Mouse (Mus musculus): ENCODE data around the gene Gm14137. TPM values are rescaled to one million over a fixed set of nuclear protein-coding genes. Genes with fewer than 3 reads are reported as not detected.

Gm14137 gene
- polyA plus RNA-seq, 1 experiment from 2014 or later: 1.0 TPM

DNA sequence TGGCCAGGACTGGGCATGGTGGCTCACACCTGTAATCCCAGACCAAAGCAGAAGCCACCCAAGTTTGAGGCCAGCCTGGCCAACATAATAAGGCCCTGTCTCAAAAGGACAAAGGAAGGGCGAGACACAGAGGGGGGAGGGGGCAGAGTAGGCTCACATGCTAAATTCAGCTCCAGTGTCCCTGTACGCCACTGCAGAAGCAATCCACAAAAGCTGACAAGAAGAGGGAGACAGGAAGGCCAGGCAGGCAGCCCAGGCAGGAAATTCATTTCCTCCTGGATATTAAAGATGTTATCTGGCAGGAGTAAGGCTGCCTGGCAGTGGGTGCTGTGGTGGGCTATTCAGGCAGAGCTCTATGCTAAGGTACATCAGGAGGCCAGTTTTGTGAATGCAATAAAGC is 13.1 kb upstream of the Gm14137 start:
- Histone ChIP-seq H3K27me3 (replicated peaks; ENCODE audit: low read depth, poor library complexity, severe bottlenecking) (peaks cover 24% of the 10 kb centered on the region), H3K4me1 (peaks cover 17% of the 10 kb centered on the region), H3K4me3 (no peak overlapping the region), H3K36me3 (replicated peaks) (no peaks in the 10 kb centered on the region), H3K27ac (replicated peaks) (peak overlapping the region; percentile 44; the same call in 1 of the 2 replicates), H3K9me3 (no peaks in the 10 kb centered on the region)
- DNase-seq (ENCODE audit: low spot score): no peak
- WGBS: 53% methylated on average over 2 of the region's 2 CpGs

DNA sequence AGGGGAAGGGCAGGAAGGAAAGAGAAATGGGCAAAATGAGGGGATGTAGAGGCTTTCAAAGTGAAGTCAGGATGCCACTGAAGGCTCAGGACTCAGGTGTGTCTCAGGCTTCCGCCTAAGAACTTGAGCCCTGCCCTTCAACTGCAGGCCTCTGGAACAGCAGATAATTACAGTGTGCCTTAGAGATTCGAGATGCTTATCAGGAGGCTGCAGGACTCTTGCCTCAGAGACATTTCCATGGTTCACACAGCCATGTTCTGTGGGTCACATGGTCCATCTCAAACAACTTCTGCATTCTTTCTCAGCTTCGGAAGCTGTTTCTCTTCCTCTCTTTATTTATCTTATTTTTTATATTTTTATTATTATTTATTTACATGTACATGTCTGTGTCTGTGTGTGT is 11.2 kb upstream of the Gm14137 start:
- WGBS: 68% methylated on average over 3 of the region's 3 CpGs
- Histone ChIP-seq H3K9me3 (no peaks in the 10 kb centered on the region), H3K4me1 (peaks cover 27% of the 10 kb centered on the region), H3K4me3 (no peak overlapping the region), H3K27me3 (replicated peaks; ENCODE audit: low read depth, poor library complexity, severe bottlenecking) (peaks cover 43% of the 10 kb centered on the region), H3K36me3 (replicated peaks) (no peaks in the 10 kb centered on the region), H3K27ac (replicated peaks) (peak overlapping the region; percentile 6; the same call in 1 of the 2 replicates)
- DNase-seq (ENCODE audit: low spot score): no peak

DNA sequence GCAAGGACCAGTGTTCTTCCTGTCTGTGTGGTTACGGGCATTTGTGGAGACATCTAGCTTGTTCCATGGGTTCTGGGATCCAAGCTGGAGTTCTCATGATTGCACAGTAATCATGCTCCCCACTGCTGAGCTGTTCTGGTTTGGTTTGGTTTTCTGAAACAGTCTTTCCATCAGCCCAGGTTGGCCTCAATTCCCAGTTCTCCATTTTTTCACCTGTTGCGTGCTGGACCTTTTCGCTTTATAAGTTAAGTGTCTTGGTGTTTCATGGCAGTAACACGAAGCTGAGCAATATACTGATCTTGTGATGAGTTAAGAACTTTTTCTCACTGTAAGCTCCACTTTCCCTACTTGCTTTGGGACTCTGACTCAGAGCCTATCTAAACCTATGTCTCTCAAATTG is 10.3 kb upstream of the Gm14137 start:
- Histone ChIP-seq H3K9me3 (no peaks in the 10 kb centered on the region), H3K4me1 (peaks cover 29% of the 10 kb centered on the region), H3K4me3 (no peak overlapping the region), H3K36me3 (replicated peaks) (no peaks in the 10 kb centered on the region), H3K27me3 (replicated peaks; ENCODE audit: low read depth, poor library complexity, severe bottlenecking) (peaks cover 51% of the 10 kb centered on the region), H3K27ac (replicated peaks) (no peak overlapping the region)
- no peak for DNase-seq (ENCODE audit: low spot score)
- WGBS: 90% methylated on average over 4 of the region's 4 CpGs

DNA sequence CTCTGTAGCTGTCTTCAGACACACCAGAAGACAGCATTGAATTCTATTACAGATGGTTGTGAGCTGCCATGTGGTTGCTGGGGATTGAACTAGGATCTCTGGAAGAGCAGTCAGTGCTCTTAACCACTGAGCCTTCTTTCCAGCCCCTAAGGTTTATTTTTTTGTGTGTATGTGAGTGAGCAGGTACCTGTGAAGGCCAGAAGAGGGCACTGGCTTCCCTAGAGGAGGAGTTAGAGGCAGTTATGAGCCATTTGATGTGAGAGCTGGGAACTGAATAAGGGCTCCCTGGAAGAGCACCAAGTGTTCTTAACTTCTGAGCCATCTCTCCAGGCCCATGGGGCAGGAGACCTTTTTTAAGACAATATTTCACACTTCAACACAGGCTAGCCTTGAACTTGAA is 8.9 kb upstream of the Gm14137 start:
- no peak overlapping the region for H3K27ac ChIP-seq (replicated peaks)
- no peak for DNase-seq (ENCODE audit: low spot score)
- H3K27me3 ChIP-seq (replicated peaks; ENCODE audit: low read depth, poor library complexity, severe bottlenecking): peaks cover 63% of the 10 kb centered on the region
- H3K36me3 ChIP-seq (replicated peaks): no peaks in the 10 kb centered on the region
- H3K9me3 ChIP-seq: no peaks in the 10 kb centered on the region
- peaks cover 29% of the 10 kb centered on the region for H3K4me1 ChIP-seq
- no peak overlapping the region for H3K4me3 ChIP-seq

DNA sequence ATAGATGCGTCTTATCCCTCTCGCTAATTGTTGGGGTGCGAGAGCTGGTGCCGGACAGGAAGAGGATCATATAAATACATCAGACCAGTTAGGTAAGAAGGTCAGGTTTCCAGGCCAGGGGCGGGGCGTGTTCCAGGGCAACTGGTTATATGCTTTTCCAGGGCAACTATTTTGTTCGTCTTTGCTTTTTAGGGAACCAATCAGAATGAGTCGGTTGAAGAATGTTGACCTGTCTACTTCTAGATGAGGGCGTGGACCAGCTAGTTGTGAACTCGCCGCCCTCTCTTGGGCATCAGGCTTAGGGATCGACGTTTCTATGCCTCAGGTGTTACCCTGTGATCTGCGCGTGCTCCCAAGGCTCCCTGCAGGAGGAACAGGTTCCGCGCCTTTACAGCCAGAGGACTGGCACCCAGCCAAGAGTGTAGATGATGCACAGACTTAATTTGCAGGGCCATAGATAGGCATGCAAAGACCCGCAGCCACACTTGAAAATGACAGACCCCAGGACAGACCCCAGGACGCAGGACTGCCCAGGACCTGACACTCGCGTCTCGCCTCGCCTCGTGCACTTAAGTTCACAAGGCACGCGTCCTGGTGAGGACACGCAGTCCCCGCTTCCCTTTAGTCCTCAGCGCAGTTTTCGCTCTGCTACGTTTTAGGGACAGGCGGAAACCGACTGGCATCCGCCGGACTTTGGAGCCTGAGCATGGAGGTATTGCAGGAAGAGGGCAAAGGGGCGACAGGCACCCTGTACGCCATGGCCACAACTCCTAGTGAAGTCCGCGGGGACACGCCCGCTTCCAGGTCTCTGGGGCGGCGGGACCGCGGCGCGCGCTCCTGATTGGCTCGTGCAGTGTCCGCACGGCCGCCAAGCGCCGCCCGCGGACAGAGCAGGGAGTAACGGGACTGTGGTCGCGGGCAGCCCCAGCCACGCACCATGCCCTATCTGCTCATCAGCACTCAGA is 7.1 kb upstream of the Gm14137 start, which contains the start of gene Gchfr:
Gene Gchfr (plus strand): TSS at position 873 of the 965 bp plus-strand sequence.
- H3K4me3 ChIP-seq: peak within 1 kb of the TSS; percentile 67
- DNase-seq (ENCODE audit: low spot score): peak; percentile 82
- H3K36me3 ChIP-seq (replicated peaks): peaks cover 5% of the 10 kb centered on the region; the same call in 1 of the 2 replicates
- H3K9me3 ChIP-seq: no peaks in the 10 kb centered on the region
- H3K27ac ChIP-seq (replicated peaks): peak within 1 kb of the TSS; percentile 8; the same call in 1 of the 2 replicates
- peaks cover 63% of the 10 kb centered on the region for H3K27me3 ChIP-seq (replicated peaks; ENCODE audit: low read depth, poor library complexity, severe bottlenecking)
- H3K4me1 ChIP-seq: peaks cover 28% of the 10 kb centered on the region
- WGBS: under 1% methylated on average over 60 of the region's 60 CpGs

DNA sequence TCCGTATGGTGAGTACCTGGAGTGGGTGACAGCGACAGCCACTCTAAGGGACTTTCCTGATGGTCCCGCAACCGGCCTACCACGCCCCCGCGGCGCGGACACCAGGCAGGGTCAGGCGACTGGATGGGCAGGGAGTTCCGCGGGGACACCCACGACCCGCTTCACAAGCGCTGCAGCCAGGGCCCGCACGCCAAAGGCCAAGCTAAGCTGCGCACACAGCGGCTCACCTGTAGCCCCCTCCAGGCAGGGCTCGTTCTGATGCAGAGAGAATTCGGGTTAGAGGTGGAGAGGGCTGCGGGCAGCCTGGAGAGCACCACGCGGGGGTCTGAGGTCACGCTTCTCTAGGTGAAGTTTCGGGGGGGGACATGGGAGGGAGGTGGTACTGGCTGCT is 6.4 kb upstream of the Gm14137 start:
- DNase-seq (ENCODE audit: low spot score): no peak
- peaks cover 6% of the 10 kb centered on the region; the same call in 1 of the 2 replicates for H3K36me3 ChIP-seq (replicated peaks)
- WGBS: 3% methylated on average over 26 of the region's 26 CpGs
- peak overlapping the region; percentile 67 for H3K4me3 ChIP-seq
- peaks cover 63% of the 10 kb centered on the region for H3K27me3 ChIP-seq (replicated peaks; ENCODE audit: low read depth, poor library complexity, severe bottlenecking)
- no peaks in the 10 kb centered on the region for H3K9me3 ChIP-seq
- 0 out of 2 replicates have a peak overlapping the region, but pooled peaks have one; percentile 8 for H3K27ac ChIP-seq (replicated peaks)
- peaks cover 31% of the 10 kb centered on the region for H3K4me1 ChIP-seq

DNA sequence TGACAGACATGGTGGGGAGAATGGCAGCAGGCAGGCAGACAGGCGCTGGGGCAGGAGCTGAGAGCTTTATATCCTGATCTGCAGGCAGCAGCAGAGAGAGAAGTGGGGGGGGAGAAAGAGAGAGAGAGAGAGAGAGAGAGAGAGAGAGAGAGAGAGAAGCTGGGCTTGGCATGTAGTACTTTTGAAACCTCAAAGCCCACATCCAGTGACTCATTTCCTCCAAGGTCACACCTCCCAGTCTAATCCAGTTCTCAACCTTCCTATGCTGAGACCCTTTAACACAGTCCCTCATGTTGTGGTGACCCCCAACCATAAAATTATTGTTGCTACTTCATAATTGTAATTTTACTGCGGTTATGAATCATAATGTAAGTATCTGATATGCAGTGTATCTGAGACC is 4.0 kb upstream of the Gm14137 start:
- 89% methylated on average over 2 of the region's 2 CpGs for WGBS
- peaks cover 52% of the 10 kb centered on the region for H3K4me1 ChIP-seq

DNA sequence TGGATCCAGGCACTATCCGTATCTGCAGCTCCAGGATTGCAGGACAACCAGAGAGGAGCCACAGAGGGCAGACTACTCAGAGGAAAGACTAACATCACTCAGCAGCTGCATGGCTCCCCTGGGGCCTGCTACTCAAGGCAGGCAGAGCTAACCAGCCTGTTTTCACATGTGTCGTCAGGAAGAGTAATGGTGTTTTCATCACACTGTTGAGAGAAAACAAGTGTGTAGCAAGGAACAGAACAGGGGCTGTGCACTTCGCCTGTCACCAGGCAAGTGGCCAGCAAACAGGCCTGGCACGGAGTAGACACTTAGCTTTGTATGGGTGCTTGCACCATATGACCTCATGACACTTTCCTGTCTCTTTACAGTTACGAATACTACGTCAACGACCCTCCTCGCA is 2.7 kb upstream of the Gm14137 start:
- 72% methylated on average over 8 of the region's 8 CpGs for WGBS
- Histone ChIP-seq H3K36me3 (replicated peaks) (peaks cover 16% of the 10 kb centered on the region; the same call in 1 of the 2 replicates), H3K9me3 (no peaks in the 10 kb centered on the region), H3K4me1 (peaks cover 55% of the 10 kb centered on the region), H3K4me3 (no peak overlapping the region), H3K27ac (replicated peaks) (no peak overlapping the region), H3K27me3 (replicated peaks; ENCODE audit: low read depth, poor library complexity, severe bottlenecking) (peaks cover 42% of the 10 kb centered on the region)
- DNase-seq (ENCODE audit: low spot score): no peak

More for the DNA sequence above, 4.0 kb upstream of the Gm14137 start:
- H3K9me3 ChIP-seq: no peaks in the 10 kb centered on the region
- no peak overlapping the region for H3K27ac ChIP-seq (replicated peaks)
- no peak for DNase-seq (ENCODE audit: low spot score)
- peaks cover 55% of the 10 kb centered on the region for H3K27me3 ChIP-seq (replicated peaks; ENCODE audit: low read depth, poor library complexity, severe bottlenecking)
- no peak overlapping the region for H3K4me3 ChIP-seq
- H3K36me3 ChIP-seq (replicated peaks): peaks cover 13% of the 10 kb centered on the region; the same call in 1 of the 2 replicates

DNA sequence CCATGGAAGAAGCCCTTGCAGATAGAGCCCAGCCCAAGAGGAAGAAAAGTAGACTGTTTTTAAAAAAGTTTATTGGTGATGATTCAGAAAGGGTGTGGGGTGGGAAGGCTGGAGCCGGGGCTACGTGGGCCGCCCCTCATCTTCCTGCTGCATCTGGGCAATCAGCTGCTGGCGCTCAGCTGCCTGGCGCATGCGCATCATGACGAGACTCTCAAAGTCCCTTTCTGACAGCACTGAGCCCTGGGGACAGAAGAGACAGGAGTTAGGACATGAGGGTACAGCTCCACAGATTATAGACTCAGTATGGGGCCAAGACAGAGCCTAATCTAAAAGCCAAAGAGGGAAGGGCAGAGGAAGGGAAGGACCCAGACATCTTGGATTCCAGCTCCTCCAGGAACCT is 1.9 kb upstream of the Gm14137 start:
- Histone ChIP-seq H3K4me3 (no peak overlapping the region), H3K27me3 (replicated peaks; ENCODE audit: low read depth, poor library complexity, severe bottlenecking) (peaks cover 33% of the 10 kb centered on the region), H3K27ac (replicated peaks) (no peak overlapping the region), H3K9me3 (no peaks in the 10 kb centered on the region), H3K36me3 (replicated peaks) (peaks cover 16% of the 10 kb centered on the region; the same call in 1 of the 2 replicates), H3K4me1 (peaks cover 46% of the 10 kb centered on the region)
- DNase-seq (ENCODE audit: low spot score): no peak
- 87% methylated on average over 7 of the region's 7 CpGs for WGBS

DNA sequence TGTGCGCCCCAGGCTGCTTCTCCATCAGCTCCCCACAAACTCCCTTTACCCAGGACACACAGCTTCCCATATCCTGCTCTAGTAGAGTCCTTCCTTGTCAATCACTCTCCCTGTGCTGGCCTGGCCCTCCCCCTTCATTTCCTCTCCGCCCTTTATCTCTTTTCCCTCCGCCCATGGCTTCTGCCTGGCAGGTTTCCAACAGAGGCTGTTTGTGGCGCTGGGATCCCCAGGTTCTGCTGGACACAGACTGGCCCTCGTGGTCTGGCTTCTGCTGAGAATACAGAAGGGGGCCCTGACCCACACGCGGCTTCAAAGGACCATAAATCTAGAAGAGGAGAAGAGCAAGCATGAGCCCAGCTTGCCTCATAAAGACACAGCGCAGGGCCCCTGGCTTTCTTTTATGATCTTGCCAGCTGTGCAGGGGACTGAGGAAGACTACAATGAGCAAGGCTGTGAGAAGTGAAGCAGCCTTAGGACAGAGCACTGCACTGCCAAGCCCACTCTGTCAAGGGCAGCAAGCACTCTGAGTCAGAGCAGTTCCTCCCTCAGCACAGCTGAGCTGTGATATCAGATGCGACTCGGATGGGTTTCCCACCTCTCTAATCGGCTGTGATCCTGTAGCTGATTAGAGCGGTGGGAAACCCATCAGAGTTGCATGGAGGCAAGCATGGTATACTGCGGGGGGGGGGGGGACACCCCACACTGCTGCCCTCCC is 1.3 kb upstream of the Gm14137 start:
- Histone ChIP-seq H3K36me3 (replicated peaks) (peaks cover 19% of the 10 kb centered on the region), H3K27me3 (replicated peaks; ENCODE audit: low read depth, poor library complexity, severe bottlenecking) (peaks cover 28% of the 10 kb centered on the region), H3K4me3 (no peak overlapping the region), H3K9me3 (no peaks in the 10 kb centered on the region), H3K27ac (replicated peaks) (no peak overlapping the region), H3K4me1 (peaks cover 40% of the 10 kb centered on the region)
- 32% methylated on average over 13 of the region's 13 CpGs for WGBS
- DNase-seq (ENCODE audit: low spot score): no peak

DNA sequence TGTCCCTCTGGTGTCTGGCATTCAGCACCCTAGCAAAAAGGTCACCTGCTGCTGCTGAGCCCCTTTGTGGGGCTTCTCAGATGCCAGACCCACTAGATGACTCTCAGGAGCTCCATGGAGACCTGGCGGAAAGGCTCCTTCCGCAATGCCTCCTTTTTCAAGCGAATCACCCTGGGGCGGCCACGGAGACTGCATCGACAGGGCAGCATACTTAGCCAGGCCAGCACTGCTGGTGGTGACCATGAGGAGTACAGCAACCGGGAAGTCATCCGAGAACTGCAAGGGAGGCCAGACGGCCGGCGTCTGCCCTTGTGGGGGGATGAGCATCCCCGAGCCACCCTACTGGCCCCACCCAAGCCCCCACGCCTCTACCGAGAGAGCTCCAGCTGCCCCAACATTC is 557 bp downstream of the Gm14137 start:
- H3K4me3 ChIP-seq: no peak overlapping the region
- no peak overlapping the region; the same call in 1 of the 2 replicates for H3K27ac ChIP-seq (replicated peaks)
- no peaks in the 10 kb centered on the region for H3K9me3 ChIP-seq
- WGBS: 53% methylated on average over 14 of the region's 14 CpGs
- no peak for DNase-seq (ENCODE audit: low spot score)
- H3K36me3 ChIP-seq (replicated peaks): peaks cover 35% of the 10 kb centered on the region
- H3K27me3 ChIP-seq (replicated peaks; ENCODE audit: low read depth, poor library complexity, severe bottlenecking): peaks cover 9% of the 10 kb centered on the region; the same call in 1 of the 2 replicates
- H3K4me1 ChIP-seq: peaks cover 38% of the 10 kb centered on the region

DNA sequence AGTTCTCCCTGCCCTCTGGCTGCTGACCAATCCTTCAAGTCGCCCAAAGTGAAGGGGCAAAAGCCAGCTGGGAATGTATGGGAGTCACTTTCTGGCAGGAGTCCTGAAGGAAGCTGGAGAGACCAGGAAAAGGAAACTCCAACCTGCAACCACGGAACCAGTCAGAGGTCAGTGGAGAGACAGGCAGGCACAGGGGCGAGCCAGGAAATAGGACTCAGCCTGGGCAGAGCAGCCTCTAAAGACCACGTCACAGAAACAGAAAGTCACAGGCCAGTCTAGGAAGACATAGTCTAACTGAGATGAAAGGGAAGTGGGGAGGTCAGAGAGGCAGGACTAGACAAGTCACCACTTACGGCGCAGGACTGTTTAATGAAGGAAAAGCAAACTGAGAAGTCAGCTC is 1.3 kb downstream of the Gm14137 start:
- Histone ChIP-seq H3K36me3 (replicated peaks) (peaks cover 43% of the 10 kb centered on the region), H3K4me3 (no peak overlapping the region), H3K27me3 (replicated peaks; ENCODE audit: low read depth, poor library complexity, severe bottlenecking) (0 out of 2 replicates have a peak, but pooled peaks cover 6% of the 10 kb centered on the region), H3K27ac (replicated peaks) (no peak overlapping the region), H3K4me1 (peaks cover 38% of the 10 kb centered on the region), H3K9me3 (no peaks in the 10 kb centered on the region)
- 63% methylated on average over 6 of the region's 6 CpGs for WGBS
- DNase-seq (ENCODE audit: low spot score): no peak
